Mouse (Mus musculus): ENCODE results near the gene Tbx6.

- TF ChIP-seq MAFK (IDR thresholded peaks at IDR 0.05; ENCODE audit: borderline replicate concordance, low read depth, low read length) = no peak
- TF ChIP-seq CTCF (IDR thresholded peaks at IDR 0.05 in 2 of 3, conservative IDR thresholded peaks at IDR 0.05 in 1 of 3; ENCODE audit: control insufficient read depth in 1 of 3, insufficient read depth in 1 of 3, low read depth in 2 of 3, low read length in 3 of 3, poor library complexity in 1 of 3, severe bottlenecking in 1 of 3) = no peak
- TF ChIP-seq MYB (IDR thresholded peaks at IDR 0.05; ENCODE audit: low read depth, low read length) = no peak
Observed at GRCm38 (mm10) chr7:126786142-126786541, 4.9 kb downstream of the Tbx6 start.
